Mouse (Mus musculus) T-helper 1 cell (primary cell): ENCODE measurements at regions not wholly inside any gene's neighbourhood (a gene's known extent, or its start where the extent isn't known, plus 50 kb on each side); places are given as distances from the start of the nearest gene placed in this dataset.

Source experiments
- in situ Hi-C: fragments of 300-600 bp; cut with MboI, MseI; formaldehyde crosslinking; loops from one replicate; pipeline ENCODE4 v1.15.1; 2025; ENCODE audit warnings: high pct_unique_total_duplicates

DNA sequence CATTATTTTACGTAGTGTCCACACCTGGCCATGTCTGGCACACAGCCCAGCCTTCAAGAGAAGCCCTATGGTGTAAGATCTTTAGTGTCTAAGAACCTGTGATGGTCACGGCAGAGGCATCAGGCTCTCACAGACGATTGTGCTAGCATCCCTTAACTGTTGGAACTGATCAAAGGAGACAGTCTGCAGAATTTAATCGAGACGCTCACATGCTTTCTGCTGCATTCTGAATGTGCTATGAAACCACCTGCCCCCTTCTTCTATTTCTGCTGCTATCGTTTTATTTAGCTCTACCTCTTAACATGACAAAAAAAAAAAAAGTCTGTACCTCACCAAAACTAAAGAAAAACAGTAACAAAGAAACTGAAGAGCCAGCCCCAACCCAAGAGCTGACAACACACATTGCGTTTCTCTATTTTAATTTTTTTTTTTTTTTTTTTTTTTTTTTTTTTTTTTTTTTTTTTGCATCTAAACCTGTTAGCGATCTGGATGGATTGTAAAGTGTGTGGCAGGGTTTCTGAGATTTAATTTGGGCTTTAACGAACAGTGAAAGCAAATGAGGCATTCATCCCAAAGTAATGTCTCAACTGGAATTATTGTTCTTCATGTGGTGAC is 209.6 kb upstream of the Clint1 start:
- in situ Hi-C loops = loop anchor here (25.0 kb wide), 1 partner anchor 1055 kb away; no protein-coding TSS in a partner anchor

DNA sequence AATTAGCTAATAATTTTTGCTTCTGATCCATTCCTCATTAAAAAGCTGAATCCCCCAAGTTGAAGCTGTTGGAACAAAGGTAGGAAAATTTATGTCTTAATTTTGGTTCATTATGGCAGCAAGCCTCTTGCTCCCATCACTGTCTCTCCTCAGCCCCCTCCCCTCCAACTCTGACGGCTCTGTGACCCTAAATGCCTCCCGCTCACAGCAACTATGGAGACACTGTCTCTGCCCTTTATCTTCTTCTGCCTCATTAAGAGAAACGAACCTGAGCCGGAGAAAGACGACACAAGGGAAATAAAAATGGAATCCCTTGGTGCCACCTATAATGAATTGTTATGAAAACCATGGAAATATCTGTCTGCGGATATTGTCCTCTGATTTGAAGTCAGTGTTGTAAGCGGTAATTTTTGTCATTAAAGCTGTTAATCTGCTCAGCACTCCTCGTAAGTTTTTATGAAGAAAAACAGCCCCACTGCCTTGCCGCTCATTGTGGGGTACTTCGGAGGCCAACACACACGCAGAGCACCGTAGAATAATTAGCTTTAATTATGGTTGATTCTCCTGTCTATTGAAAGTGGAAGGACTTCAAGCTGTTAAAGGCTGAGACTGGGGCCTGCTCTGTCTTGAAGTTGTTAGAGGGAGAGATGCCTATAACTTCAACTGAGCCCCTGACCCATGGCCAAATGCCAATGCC is 208.1 kb upstream of the Clint1 start:
- in situ Hi-C loops = loop anchor here (25.0 kb wide), 1 partner anchor 1056 kb away; no protein-coding TSS in a partner anchor

DNA sequence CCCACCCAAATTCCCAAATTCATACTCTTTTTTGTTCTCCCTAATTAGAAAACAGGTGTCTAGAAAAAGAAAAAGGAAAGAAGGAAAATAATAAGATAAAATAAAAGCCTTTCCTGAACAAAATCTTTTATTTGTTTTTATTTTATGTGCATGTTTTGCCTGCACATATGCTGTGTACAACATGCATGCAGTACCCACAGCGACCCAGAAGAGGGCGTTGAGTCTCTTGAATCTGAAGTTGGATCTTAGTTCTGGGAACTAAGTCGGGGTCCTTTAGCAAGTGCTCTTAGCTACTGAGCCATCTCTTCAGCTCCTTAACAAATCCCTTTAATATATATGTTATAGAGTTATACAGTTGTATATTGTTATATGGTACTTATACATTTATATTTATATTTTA is 206.0 kb upstream of the Clint1 start:
- in situ Hi-C loops = loop anchor here (25.0 kb wide), 1 partner anchor 1059 kb away; no protein-coding TSS in a partner anchor

DNA sequence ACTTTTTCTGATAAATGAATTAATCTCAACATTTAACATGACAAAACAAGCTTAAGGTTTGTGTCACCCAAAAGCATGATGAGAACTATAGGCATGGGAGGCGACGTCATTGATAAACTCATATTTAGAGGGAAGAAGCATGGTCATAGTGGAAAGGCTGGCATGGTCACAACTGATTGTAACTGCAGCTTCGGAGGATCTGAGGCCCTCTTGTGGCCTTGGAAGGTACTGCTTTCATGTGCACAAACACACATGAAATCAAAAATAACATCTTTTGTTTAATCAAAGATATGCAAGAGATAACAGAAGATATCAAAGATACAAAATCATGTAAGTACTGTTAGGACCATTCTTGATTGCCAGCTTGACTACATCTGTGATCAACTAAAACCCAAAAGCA is 204.0 kb upstream of the Clint1 start:
- in situ Hi-C loops = loop anchor here (25.0 kb wide), 1 partner anchor 1061 kb away; no protein-coding TSS in a partner anchor

DNA sequence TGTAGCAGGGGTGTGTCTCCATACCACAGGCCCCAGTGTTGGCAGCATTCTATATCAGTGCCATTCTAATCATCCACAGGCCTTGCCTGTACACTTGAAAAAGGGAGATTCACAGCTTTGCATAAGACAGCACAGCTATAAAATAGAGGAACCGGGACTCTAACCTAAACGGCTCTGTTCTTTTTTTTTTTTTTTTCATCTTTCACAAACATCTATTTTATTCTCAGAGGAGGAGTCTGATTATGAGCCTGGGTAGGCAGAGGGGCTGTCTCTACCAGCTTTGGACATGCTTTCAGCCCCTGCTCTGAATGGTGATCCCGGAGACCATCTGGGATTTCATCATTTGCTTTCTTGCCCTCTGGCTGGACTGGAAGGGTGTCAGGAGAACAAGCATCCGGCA is 195.6 kb upstream of the Clint1 start:
- in situ Hi-C loops = no loop called here

DNA sequence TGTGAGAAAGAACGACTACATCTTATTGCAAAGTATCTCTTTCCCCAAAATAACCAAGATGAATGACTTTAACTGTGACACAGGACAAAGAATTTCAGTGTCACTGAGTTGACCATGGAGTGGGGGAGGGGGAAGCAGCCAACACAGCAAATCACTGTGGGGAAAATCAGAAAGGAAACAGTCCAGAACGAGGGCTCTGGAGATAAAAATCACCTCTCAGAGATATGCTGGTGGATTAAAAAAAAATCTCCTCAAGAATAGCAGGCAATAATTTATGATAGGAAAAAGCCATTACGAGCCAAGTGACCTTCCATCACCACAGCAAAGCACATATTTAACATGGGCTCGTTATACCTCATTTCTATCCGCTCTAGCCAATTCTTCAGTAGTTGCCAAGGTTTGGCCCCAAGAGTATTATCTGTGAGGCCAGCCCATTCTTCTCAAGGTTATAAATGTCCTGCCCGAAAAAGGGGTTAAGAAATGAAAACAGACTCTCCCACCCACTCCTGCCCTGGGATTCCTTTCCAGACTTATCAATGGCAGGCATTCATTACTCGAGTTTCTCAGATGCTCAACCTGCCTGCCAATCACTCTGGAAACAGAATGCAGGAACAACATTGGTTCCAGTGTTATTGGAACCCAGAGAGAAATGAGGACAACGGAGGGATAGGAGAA is 181.6 kb upstream of the Clint1 start:
- in situ Hi-C loops = no loop called here

DNA sequence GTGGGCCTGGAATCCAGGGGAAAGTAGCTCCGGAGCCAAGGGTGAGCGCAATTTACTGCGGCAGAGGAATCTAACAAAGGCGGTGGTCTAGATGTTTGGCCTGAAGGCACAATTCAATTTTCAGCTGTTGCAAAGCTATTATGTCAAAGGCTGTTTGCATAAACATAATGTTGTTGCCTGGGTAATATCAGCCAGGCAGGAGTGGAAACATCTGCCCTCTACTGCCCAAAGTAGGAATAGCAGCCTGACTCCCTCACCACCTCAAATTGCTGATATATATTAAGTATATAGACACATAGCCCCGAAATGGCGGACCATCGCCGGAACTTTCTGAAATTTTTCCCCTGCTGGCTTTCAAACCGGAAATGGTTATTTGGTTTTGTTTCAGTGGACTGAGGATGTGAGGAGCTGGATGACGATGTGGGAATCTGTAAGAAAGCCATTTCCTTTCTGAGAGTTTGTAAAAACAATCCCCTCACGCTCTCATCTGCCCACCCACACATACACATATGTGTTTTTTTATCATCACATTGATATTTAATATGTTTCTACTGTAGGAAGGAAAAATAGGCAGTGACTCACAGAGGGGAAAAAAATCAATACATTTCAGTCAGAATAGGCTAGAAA is 173.1 kb upstream of the Clint1 start:
- in situ Hi-C loops = no loop called here

DNA sequence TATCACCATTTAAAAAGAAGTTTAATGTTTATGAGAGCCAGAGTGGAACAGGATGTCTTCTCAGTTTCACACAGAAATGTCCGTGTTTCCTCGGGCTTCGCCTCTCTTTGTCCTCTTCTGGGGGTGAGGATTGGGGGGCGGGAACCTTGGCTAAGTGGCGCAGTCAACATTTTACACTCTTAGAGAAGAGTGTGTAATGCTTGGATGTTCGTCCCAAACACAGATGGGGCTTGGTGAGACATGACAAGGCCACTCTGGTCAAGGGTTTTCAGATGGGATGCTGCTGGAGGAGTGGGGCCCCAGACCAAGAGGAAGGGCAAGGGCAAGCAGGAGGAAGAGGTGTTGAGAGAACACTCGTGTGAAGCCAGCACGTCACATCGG is 172.6 kb upstream of the Clint1 start:
- in situ Hi-C loops = no loop called here

DNA sequence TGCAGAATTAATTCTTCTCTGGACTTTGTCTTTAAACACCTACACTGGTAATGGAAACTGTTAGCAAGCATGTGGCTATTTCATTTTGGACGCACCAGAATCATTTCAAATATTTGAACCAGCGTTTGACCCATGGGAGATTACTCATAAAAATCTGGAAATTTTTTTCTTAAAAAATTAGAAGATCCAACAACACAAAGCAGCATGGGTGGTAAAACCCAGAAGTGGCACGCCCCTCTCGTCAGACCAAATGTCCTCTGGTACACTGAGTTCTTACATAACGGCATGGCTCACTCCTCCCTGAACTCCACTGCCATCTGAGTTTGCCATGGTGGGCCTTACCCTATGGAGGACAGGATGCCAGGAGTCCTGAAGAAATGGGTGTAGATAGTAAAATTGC is 166.3 kb upstream of the Clint1 start:
- in situ Hi-C loops = no loop called here

DNA sequence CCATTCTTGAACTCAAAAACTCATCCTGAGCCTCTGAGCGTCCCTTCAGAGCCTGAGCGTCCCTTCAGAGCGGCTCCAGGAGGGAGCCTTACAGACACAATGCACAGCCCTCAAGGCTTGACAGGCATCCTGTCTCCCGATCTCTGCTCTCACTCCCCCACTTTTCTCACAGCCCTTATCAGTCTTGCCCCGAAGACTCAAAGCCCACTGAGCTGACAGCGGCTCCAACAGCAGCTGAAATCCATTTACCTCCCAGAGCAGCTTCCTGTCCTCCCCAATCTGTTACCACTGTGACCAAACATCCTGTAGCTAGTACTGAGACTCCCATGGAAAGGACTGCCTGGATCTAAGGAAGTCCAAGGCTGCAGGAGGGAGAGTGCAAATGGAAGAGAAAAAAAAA is 158.6 kb upstream of the Clint1 start:
- in situ Hi-C loops = no loop called here

DNA sequence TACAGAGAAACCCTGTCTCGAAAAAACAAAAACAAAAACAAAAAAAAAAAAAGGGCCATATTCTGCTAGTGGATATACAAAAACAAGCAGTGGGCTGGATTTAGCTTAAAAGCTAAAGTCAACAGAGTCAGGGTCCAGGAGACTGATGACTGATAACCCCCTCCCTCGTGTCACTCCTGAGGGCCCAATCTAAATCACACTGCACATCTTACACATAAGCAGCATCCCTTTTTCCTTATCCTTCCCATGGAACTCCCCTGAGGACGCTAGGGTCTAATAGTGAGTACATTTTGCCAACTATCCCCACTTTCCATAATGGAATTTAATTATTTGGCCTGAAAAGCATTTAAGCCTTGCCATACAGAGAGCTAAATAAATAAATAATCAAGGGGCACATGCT is 150.3 kb upstream of the Clint1 start:
- in situ Hi-C loops = no loop called here

DNA sequence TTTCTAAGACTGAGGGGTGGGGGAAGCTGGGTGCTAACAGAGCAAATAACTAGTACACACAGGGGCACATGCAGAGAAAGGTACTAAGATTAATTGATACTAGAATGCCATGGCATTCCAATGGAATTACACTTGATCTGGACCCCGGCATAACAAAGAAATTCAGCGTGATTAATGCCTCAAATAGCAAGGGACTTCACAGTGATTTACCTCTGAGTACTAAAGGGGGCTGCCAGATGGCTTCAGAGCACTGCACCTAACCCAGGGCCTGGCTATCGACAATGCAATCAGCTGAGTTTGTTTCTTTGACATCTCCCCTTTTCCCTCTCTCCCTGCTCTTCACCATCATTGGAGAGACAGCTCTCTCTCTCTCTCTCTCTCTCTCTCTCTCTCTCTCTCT is 148.9 kb upstream of the Clint1 start:
- in situ Hi-C loops = no loop called here

DNA sequence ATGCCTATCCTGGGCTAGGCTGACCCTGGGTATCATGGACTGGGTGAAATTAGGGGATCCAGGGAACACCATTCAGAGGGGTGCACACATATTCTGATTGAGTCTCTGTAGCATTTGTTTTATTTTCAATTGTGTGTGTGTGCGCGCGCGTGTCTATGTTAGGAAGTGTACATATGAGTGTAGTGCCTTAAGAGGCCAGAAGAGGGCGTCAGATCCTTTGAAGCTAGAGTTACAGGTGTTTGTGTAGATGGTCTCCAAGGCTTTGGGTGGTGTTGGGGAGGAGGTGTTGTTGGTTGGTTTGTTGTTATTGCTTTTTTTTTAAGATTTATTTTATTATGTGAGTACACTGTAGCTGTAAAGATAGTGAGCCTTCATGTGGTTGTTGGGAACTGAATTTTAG is 147.4 kb upstream of the Clint1 start:
- in situ Hi-C loops = no loop called here

DNA sequence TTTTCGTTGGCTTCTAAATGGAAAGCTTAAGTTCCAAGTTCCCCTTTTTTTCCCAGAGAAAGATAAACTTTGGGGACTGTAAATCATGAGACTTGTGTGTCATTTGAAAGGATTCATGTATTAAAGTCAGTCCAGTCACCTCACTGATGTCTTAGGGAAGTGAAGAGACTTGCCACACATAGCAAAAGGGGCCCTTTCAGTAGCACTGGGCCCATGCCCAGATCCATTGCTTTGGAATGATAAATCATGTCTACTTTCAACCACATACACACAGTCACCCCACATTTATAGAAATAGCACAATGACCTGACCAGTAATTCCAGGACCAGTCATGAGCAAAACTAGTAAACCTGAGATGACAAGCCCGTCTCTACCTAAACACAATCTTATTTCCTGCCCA is 133.2 kb upstream of the Clint1 start:
- in situ Hi-C loops = no loop called here

DNA sequence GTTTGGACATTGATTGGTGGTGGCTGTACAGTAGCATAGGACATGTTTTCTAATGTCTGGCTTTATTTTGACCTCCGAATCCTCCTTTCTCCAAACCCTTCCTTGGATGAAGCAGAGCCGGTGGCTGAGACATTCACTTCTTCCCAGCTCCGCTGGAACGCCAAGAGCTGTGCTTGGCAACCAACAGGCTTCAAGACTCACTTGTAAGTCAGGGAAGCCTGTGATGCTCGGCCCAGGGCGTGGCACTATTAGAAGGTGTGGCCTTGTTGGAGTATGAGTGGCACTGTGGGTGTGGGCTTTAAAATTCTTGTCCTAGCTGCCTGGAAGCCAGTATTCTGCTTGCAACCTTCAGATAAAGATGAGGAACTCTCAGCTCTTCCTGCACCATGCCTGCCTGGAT is 132.0 kb upstream of the Clint1 start:
- in situ Hi-C loops = no loop called here

DNA sequence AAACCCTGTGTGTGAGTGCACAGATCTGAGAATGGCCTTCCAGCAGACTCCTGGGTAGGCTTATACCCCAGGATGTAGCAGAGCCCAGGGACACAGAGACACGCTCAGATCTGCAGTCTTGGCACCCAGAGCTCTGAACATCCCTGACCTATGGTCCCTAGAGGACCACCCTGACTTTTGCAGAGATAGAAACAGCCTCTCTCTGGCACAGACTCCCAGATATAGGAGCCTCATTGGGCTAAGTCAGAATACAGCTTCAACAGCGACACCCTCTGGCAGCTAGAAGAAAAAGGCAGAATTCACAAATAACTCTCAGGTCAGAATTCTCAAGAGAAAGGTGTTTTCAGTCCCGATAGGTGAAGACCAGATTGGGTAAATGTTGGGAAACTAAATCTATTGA is 115.3 kb upstream of the Clint1 start:
- in situ Hi-C loops = no loop called here

DNA sequence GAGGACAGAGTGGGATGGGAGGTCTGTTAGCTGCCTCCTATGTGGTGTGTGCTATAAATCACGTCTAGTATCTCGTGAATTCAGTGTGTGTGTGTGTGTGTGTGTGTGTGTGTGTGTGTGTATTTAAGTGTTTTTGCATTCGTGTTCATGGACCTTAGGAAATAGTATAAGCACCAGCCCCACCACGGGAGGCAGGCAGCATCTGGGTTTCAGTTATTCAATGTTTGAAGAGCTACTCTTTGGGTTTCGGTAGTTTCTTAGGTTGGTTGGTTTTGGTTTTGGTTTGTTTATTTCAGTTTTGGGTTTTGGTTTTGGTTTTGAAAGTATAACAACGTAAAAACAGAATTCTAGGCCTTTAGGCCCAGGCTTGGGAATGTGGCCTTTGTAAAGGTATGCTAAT is 113.5 kb upstream of the Clint1 start:
- in situ Hi-C loops = no loop called here

DNA sequence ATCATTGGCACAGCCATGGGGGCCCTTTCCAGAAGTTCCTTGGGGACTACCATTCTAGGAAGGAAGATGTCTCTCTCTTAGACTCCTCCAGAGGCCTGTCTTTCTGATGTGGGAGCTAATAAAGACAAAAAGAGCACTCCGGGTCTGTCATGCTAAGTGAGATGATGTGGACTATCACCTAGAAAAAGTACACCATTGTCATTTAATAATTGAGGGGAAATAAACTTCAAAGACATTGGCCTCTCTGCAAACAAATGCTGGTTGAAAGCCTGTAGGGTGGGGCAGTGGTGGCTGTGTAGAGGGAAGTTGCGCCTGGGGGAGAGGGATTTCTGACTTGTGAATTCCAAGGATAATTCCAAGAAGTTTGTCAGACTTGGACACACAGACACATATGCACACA is 105.9 kb upstream of the Clint1 start:
- in situ Hi-C loops = loop anchor here (5.0 kb wide), 1 partner anchor 51 kb away; no protein-coding TSS in a partner anchor

DNA sequence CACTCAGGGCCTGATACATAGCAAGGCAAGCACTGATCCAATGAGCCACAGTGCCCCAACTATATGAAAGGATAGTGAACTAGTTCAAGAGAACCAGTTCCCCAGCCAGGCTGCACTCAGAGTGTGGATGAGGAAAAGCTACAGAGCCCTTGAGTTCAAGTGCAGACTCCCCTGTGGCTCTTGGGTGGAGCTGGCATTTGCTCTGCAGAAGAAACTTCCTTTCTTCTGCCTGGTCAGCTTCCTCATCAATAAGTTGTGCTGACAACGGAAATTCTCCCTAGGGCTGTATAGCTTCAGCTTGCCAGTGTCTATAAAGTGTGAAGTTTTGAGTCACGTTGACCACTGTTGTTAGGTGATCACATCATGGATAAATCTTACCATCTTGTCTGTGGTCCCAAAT is 101.6 kb upstream of the Clint1 start:
- in situ Hi-C loops = no loop called here

DNA sequence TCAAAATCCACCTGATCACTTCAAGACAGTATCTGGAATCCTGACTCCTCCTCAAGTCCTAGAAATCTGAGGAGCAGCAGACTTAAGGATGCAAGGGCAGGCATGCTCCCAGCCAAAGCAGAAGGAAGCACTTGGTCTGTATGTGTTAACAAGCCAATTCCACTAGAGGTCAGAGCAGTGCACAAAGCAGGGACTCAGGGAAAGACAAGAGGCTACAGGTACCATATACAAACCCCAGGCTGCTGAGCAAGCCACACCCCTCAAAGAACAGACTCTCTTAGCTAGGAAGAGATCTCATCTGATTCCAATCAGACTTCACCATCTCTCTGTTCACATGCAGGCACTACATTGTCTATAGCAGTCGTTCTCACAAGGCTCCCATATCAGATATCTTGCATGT is 99.6 kb upstream of the Clint1 start:
- in situ Hi-C loops = no loop called here

DNA sequence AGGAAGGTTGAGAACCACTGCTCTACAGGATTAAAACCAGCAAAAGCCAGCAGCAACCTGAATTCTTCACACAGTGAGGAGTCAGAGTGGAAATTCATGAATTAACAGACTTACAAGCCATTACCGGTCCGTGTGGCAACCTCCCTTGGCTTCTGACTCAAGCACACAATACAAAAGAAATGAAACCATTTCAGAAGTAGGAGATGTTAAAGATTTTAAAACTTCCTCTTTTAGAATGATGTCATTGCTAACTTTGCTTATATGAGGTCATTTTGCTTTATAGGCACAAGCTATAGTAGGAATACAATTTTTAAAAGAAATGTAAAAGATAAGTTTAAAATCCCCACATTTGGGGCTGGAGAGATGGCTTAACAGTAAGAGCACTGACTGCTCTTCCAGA is 99.1 kb upstream of the Clint1 start:
- in situ Hi-C loops = no loop called here

DNA sequence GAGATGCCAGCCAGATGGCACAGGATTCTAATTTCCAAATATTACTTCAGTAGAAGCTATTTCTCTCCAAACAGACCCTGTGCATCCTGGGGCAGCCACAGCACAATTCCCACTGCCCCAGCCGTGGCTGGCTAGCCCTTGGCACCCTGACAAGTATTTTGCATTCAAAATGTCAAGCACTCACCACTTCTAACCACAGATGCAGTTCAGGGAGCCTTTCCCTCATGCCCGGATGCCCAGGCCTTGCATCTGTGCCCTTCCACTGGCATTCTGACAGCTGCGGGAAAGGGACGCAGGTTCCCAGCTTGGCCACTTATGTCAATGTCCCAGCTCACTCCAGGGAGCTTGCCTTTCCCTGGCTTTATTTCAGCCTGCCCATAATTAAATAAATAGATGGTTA is 84.8 kb upstream of the Clint1 start:
- in situ Hi-C loops = no loop called here

DNA sequence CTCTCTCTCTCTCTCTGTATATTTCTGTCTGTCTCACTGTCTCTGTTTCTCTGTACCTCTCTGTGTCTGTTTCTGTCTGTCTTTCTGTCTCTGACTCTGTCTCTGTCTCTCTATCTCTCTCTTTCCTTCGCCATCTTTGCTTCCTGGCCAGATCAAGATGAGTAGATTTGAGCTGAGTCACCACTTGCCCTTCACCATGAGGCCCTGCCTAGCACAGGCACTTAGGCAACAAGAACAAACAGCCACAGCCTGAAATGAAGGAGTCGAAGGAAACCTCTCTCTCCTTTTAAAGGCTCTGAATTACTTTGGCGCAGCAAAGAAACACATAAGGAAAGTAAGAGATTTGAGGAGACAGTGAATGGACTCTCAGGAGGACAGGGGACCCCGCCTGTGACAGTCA is 69.4 kb upstream of the Clint1 start:
- in situ Hi-C loops = no loop called here
